Mouse (Mus musculus) gastrocnemius, postnatal 4 days (tissue): ENCODE data around the gene Pisd. TPM values are rescaled to one million over a fixed set of nuclear protein-coding genes. Genes with fewer than 3 reads are reported as not detected.
"Not testable (repeated sequence)": the region's sequence is repeated elsewhere in the genome, so short reads cannot be mapped to it uniquely, and the experiment has no call there.

Experiments used
- DNase-seq, 2 experiments: peaks; one replicate each; pipeline ENCODE4 v3.0.0; 2021 to 2022; ENCODE audit warnings: low spot score in 2 of 2, mixed read lengths in 2 of 2
- long read RNA-seq, 2 experiments: library from polyadenylated mRNA; stranded (forward); transcript quantifications; one replicate each; pipeline ENCODE4 v2.0.0; 2021
- total RNA-seq, 2 experiments: library from RNA; stranded (reverse); gene quantifications; 2 replicates each; pipeline ENCODE4 v1.2.3; 2021

Pisd gene
- total RNA-seq, result 10 to 100 TPM; 31.1 to 33.4 TPM
- long read RNA-seq, experiment 1, transcript Pisd-201 (8 exons, 2,183 nt), result major isoform, 59 of 138 reads
- long read RNA-seq, experiment 1, partial matches to known transcripts, result 9 of 138 reads
- long read RNA-seq, experiment 1, other reads (novel, unspliced or antisense), result 65 of 138 reads
- long read RNA-seq, experiment 2, transcript Pisd-201 (8 exons, 2,183 nt), result major isoform, 65 of 116 reads
- long read RNA-seq, experiment 2, partial matches to known transcripts, result 2 of 116 reads
- long read RNA-seq, experiment 2, other reads (novel, unspliced or antisense), result 45 of 116 reads

DNA sequence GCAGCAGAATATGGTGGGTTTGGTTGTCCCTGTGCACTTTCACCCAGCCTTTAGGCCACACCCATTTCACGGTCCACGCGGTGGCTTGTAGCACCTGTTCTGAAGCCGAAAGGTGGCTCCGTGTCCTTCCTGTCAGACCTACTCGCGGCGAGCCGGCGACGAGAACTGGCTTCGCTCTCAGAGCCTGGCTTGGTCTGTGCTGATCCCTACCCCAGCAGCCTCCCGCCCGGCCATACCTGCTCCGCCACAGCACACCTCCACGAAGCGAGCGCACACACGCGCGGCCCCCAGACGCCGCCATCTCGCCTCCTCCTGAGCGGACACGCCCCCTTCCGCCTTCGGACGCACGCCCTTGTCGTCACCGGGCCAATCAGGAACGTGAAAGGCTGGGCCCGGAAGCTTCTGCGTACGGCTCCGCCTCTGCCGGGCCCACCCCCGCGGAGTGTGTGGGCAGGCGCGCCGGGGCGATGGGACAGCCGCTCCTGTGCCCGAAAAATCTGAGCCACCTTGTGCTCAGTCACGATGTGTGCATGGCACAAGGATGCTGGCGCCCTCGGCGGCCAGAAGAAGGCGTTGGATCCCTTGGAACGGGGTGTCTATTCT is at the start of gene Pisd:
Pisd (minus strand) TSS at position 334 of the 603 bp plus-strand sequence.
- peak; percentile 84 to 94 for DNase-seq

DNA sequence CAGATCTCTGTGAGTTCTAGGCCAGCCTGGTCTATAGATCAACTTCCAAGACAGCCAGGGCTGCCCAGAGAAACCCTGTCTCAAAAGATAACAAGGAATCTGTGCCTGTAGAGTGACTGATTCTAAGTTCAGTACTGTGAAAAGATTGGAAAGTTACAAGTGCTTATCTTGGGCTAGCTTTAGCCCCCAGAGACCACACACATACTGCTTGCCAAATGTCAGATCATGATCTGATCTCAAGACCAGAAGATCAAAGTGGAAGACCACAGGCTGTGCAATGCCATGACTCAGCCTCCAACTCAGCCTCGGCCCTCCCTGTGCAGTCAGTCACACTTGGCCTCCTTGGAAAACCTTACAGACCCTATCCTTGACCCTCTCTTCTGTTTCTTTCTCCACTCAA is 49.1 kb upstream of the Pisd start:
- no peak for DNase-seq

DNA sequence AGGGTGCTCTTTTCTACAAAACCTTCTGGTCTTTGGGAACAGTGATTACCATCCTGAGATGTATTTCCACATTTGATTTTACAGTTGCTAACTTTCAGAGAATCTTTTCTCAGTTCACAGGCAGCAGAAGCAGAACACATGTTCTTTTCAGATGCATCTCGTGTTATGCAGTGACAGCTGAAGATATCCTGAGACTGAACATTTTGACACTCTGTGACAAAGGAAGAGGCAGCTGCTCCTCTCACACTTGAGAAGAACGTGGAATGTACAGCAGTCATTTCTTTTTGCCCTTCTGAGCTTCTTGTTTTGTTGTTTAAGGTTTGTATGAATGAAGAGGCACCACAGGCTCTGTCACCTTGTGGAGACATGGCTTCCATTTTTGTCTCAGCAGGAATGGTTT is 44.6 kb upstream of the Pisd start:
- DNase-seq, result no peak

DNA sequence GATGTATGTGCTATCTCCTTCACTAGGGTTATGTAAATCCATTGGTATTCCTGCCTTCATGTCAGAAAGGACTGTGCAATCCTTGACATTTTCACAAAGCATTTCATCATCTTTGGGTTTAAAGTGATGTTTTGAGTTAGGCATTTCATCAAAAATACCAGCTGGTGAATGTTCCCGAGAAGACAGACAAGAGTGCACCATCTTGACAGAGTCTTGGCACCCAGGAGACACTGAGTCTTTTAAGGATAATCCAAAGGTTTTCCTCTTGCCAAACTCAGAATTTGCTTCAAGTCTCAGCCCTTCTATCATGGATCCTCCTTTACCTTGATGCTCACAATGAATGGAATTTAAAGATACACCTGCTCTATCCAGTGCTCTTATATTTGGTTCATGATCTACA is 43.3 kb upstream of the Pisd start:
- not testable (repeated sequence) for DNase-seq

DNA sequence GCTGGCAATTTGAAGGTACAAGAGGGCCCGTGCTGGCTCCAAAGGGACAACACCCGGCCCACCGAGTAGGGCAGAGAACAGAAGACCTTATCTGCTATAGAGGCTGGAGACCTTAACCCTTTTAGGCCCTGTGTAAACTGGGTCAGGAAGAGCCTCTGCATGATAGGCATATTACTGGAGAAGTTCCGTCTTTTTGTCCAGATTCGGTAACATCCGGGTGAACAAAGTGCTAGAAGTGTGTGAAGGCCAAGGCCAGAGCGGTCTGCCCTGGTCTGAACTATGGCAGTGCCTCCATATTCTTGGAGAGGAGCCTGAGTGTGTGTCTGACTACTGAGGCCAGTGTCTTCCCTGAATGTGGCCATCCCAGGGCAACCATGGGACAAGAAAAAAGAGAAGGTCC is 41.6 kb upstream of the Pisd start, which contains the start of gene Gm20671:
Gm20671 (minus strand) TSS at position 101 of the 400 bp plus-strand sequence.
- no peak for DNase-seq

DNA sequence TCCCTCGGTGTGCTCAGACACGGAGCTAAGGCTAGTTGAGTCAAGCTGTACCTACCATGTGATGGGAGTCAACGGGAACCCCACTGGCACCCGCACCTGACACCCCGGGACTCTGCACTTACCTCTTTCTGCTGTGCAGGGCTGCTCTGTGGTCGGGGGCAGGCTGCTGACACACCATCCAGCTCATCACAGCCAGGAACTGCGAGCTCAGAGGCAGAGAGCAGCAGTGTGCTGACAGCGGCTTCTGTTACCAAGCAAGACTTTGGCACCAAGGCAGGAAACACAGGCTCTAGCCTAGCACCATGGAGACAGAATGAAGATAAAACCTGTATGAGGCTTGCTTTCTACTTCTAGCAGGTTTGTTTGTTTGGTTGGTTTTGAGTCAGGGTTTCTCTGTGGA is 35.0 kb upstream of the Pisd start:
- no peak for DNase-seq

DNA sequence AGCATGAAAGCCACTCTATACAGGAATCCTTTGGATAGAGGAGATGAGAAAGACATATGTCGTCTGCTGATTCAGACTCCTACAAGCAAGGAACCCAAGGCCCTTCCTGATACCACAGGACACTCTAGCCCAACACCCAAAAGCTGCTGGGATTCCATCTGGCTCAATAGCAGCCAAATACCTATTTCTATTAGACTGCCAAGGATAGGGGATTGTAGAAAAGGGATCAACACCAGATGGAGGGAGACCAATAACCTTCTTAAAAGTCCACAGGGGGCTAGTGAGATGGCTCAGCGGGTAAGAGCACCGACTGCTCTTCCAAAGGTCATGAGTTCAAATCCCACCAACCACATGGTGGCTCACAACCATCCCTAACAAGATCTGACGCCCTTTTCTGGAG is 29.9 kb upstream of the Pisd start:
- DNase-seq, result no peak

DNA sequence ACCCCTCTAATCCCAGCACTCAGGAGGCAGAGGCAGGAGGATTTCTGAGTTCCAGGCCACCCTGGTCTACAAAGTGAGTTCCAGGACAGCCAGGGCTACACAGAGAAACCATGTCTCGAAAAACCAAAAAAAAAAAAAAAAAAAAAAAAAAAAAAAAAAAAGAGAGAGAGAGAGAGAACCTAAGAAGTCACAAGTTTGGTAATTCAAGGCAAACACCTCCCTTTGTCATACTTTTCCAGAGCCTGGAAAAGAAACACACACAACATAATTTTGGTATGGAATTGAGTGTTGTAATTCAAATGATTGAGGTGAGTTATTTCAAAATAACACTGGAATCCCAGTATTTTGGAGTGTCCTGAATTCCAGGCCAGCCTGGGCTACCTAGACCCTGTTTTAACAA is 1.0 kb upstream of the Pisd start:
- DNase-seq, result not testable (repeated sequence)

DNA sequence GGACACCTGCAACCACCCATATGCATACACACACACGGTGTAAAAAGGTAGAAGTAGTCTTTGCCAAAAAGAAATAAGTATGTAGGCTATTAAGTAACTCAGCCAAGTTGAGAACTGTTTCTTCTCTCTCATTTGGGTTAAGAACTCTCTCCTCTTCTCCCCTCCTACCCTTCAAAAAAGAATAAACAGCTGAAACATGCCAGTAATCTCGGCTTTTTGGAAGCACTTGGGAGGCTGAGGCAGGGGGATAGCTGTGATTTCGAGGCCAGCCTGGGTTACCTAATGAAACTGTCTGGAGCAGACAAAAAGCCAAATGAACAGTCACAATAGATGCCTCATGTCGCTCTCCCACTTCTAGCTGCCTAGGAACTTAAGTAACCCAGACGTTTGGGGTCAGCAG is 720 bp downstream of the Pisd start:
- no peak for DNase-seq

DNA sequence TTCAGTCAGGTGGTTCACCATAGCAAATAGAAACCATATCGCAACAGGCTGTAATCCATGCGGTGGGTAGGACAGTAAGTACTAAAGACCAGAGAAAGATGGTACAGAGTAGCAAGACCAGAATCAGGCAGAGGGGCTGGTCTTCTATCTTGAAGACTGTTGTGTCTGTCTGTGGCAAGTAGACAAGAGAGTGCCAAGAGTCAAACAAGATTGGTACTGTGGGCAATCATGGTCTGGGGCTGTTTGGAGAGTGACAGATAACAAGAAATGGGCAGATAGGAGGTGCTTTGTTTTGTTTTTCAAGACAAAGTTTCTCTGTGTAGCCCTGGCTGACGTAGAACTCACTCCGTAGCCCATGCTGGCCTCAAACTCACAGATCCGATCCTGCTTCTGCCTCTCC is 3.9 kb downstream of the Pisd start:
- DNase-seq, result no peak

DNA sequence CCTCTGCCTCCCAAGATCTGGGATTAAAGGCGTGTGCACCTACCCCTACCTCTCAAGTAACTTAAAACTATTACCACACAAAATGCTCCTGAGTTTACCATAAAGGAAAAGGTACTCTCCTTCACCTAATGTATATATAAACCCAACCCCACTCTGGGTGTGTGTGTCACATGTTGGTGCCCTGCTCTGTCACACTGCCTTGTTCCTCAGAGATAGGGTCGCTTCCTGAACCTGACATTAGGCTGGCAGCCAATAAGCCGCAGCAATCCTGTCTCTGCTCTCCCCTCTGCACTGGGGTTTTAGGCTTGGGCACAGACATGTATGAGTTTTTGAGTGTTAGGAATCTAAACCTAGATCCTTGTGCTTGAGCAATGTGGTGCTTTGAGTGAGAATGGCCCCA is 7.3 kb downstream of the Pisd start:
- no peak for DNase-seq

DNA sequence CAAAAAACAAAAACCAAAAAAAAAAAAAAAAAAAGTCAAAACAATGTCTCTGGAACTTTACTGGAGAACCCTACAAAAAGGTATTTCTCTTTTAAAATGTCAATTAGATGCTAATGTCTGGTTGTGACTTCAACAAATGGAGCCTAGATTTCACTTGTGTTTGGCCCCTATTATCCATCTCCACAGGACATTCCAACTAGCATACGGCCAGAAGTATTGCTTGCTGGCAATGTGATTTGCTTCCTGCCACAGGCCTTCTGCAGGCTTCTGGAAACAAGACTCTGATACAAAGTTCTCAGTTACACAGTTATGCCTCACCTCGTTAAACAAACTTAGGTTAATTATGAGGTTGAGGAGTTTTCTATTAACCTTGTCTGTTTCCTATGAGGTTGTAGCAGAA is 13.1 kb downstream of the Pisd start:
- DNase-seq, result no peak

DNA sequence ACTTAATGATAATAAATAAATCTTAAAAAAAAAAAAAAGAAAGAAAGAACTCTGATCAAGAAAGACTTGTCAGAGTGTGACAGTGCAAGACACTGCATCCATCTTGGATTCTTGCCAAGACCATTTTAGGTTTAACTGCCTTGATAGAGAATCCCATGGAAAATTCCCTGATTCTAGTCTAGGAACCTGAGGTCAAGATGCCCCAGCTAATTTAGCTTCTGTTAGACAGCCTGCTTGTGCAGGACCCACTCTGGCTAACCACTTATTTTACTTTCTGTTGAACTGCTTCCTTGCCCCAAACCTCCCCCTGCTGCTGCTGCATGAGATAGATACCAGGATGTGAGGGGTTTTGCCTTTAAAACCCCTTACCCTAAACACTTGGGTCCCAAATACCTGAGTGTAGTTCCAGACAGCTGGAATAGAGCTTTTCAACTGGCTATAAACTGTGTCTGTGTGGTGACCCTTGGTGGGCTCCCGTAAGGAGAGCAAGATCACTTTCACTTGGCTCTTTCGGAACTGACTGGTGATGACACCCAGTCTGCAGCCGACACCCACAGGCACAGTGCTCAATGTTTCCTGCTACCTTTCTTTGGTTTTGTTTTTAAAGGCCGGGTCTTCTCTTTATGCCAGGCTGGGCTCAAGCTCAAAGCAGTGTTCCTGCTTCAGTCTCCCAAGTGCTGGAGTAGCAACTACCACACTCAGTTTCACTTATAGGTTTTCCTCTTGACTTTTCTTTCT is 17.6 kb downstream of the Pisd start:
- no peak for DNase-seq

DNA sequence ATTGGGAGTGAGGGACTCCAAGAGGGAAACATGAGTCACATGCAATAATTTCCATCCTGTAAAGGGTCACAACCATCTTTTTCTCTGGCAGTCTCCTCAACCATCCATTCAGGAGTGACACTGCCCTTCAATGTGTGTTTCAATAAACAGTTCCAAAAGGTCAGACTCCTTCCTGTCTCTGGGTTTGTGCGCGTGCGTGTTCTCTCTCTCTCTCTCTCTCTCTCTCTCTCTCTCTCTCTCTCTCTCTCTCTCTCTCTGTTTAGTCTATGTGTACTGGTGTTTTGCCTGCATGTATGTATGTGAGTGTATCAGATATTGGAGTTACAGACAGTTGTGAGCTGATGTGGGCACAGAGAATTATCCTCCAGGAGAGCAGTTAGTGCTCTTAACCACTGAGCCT is 18.4 kb downstream of the Pisd start:
- DNase-seq, result no peak

DNA sequence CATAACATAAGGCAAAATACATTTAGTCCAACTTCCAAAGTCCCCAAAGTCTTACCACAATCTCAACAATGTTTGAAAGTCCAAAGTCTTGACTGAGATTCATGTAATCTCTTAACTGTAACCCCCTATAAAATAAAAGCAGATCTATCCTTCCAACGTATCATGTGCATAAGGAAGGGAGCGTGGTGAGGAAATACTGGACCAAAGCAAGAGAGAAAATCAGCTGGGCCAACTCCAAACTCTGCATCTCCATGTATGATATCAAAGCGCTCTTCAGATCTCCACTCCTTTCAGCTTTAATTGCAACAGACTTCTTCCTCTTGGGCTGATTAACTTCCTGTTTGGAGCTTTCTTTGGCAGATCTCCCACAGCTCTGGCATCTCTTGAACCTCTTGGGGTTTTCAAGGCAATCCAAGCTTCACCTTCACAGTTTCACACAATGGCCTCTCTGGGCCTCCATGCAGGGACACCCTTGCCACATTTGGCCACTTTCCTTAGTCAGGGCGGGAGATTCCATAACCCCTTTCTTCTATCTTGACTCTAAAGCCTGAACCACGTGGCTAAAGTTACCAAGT is 23.8 kb downstream of the Pisd start:
- DNase-seq, result no peak

DNA sequence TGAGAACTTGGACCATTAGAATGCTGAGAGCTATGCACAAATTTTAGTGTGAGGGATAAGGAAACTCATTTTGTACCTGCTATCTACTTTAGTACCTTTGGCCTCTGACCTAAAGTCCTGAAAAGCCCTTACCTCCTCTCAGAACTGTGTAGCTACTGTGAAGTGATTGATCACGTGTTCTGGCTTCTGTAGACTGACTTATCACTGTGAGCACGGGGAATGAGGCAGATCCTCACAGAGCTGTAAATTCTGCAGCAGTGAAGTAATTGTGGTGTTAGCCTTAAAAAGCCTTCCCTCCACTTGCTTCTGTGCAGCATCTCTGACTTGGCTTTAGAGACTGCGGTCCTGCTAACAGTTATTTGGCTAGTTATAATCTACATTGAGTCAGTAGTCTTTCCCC is 24.7 kb downstream of the Pisd start:
- no peak for DNase-seq

DNA sequence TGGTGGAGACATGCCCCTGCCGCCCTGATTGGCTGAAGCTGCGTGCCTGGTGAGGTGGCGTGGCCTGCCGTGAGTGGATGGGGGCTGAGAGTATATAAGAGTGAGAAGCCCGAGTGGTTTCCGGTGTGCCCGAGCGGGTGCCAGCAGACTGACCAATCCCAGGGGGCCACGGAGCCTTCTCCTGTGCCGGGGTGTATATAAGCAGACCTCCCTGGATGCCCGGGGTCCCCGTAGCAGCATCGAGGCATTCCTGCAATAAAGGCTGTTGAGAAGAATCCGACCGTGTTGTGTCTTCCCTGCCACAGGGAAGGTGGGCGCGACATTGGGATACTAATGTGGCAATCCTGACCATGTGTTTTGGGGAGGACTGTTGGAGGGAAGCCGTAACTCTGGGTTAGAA is 25.1 kb downstream of the Pisd start:
- DNase-seq, result not testable (repeated sequence)

DNA sequence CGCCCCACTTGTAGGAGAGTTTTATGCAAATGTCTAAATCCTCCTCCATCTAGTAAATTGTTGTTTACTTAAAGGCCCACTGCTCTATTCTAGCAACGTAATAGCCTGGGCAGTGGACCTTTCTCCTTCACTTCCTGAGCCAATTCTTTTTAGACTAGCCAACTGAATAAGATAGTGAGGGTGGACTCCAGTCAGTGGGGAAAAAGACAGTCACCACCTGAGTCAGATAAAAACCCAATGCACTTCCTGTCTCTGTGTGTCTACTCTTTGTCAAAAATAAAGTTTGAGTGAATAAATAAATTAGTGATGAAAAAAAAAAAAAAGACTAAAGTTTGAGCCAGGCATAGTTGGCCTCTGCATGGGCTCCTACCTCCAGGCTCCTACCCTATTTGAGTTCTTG is 25.8 kb downstream of the Pisd start:
- DNase-seq, result no peak

DNA sequence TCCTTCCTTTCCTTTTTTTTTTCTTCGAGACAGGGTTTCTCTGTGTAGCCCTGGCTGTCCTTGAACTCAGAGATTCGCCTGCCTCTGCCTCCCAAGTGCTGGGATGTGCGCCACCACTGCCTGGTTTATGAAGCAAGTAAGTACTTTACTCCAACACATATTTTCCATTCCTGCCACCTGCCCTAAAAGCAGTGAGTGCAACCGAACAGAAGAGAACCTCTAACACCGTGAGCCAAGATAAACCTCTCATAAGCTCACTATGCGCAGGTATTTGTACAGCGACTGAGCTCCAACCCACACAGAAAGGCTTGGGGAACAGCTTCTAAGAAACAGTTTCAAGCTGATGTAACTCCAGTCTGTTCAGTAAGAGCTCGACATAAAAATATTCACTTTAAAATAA is 29.3 kb downstream of the Pisd start:
- no peak for DNase-seq

DNA sequence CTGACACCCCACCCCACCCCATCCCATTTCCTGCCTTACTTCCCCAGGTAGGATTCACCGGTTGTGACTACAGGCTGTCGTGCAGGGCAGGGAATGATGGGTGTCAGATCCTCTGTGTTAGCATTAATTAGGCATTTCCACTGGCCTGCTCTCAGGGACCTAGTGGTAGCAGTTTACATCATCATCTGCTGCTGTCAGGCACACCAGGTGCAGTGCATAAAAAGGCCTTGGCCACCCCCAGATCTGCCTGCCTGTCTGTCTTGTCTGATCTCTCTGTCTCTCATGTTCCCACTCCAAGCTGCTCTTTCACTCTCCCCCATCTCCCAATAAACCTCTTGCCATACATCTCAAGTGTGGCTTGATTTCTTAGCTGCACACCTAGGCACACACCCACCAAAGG is 33.7 kb downstream of the Pisd start:
- DNase-seq, result no peak

DNA sequence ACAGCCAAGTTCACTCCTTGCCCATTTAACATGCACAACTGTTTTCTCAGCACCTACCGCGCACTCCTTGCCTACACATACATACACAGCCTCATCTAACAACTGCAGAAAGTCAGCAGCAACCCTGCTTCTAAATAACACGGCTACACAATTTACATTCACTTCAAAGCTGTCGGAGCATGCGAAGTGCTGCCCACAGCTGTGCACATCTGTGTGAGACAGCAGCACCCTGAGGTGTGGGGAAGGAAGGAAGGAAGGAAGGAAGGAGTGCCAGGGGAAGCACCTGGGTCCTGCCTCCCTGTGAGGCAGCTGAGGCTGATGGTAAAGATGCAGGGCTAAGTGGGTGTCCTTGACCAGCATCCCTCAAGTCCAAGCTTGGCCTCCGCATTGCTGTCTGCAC is 36.5 kb downstream of the Pisd start:
- no peak for DNase-seq
